Mouse (Mus musculus) heart, postnatal 25 days (tissue): ENCODE data around the gene Tenm2. TPM values are rescaled to one million over a fixed set of nuclear protein-coding genes. Genes with fewer than 3 reads are reported as not detected.
A peak's percentile ranks its signal among the peaks of the same experiment; 100 is the strongest.

ENCODE experiments used
- DNase-seq: peaks from one replicate; pipeline ENCODE4 v3.0.0; 2022; ENCODE audit warnings: low spot score
- intact Hi-C: fragments of 180-260 bp; cut with DNase I; formaldehyde crosslinking; loops from one replicate; pipeline ENCODE4 v1.15.1; 2025
- total RNA-seq, 2 experiments: library from RNA; stranded (reverse); gene quantifications; 2 replicates each; pipeline ENCODE4 v1.2.3; 2021

Gene Tenm2
- total RNA-seq, 2 experiments from 2014 or later: 0.08 TPM

GRCm38 (mm10) chr11:36526381-36526780 lies 709.4 kb downstream of the Tenm2 start:
- peak; percentile 4 for DNase-seq
- intact Hi-C loops: loop anchor here (1.0 kb wide), 2 partner anchors 304 to 480 kb away; no protein-coding TSS in a partner anchor

- DNase-seq: no peak
- intact Hi-C loops: no loop called here
These were observed 723.3 kb downstream of the Tenm2 start for GRCm38 (mm10) chr11:36512468-36512867.

GRCm38 (mm10) chr11:36508312-36508711 lies 727.5 kb downstream of the Tenm2 start:
- DNase-seq: no peak

GRCm38 (mm10) chr11:36494898-36495548 lies 740.7 kb downstream of the Tenm2 start:
- intact Hi-C loops: no loop called here
- DNase-seq: no peak

More at GRCm38 (mm10) chr11:36508312-36508711, 727.5 kb downstream of the Tenm2 start:
- intact Hi-C loops: no loop called here

GRCm38 (mm10) chr11:36492274-36492673 lies 743.5 kb downstream of the Tenm2 start:
- DNase-seq: no peak
- intact Hi-C loops: no loop called here

- DNase-seq: no peak
- intact Hi-C loops: no loop called here
These were observed 745.7 kb downstream of the Tenm2 start for GRCm38 (mm10) chr11:36490085-36490484.

- DNase-seq: no peak
- intact Hi-C loops: no loop called here
These were observed 747.1 kb downstream of the Tenm2 start for GRCm38 (mm10) chr11:36488666-36489065.

- intact Hi-C loops: no loop called here
These were observed 749.7 kb downstream of the Tenm2 start for GRCm38 (mm10) chr11:36486092-36486491.

GRCm38 (mm10) chr11:36484466-36485069 lies 751.2 kb downstream of the Tenm2 start:
- intact Hi-C loops: no loop called here
- no peak for DNase-seq

More at GRCm38 (mm10) chr11:36486092-36486491, 749.7 kb downstream of the Tenm2 start:
- no peak for DNase-seq

GRCm38 (mm10) chr11:36482136-36482535 lies 753.6 kb downstream of the Tenm2 start:
- intact Hi-C loops: no loop called here
- DNase-seq: no peak

- DNase-seq: no peak
- intact Hi-C loops: no loop called here
These were observed 754.2 kb downstream of the Tenm2 start for GRCm38 (mm10) chr11:36481524-36481923.

GRCm38 (mm10) chr11:36481086-36481485 lies 754.7 kb downstream of the Tenm2 start:
- no peak for DNase-seq
- intact Hi-C loops: no loop called here

GRCm38 (mm10) chr11:36469811-36470551 lies 765.8 kb downstream of the Tenm2 start:
- no peak for DNase-seq
- intact Hi-C loops: no loop called here

- intact Hi-C loops: no loop called here
- no peak for DNase-seq
These were observed 777.3 kb downstream of the Tenm2 start for GRCm38 (mm10) chr11:36458451-36458850.

- DNase-seq: no peak
- intact Hi-C loops: no loop called here
These were observed 781.7 kb downstream of the Tenm2 start for GRCm38 (mm10) chr11:36454076-36454475.

- intact Hi-C loops: no loop called here
These were observed 783.3 kb downstream of the Tenm2 start for GRCm38 (mm10) chr11:36452436-36452835.

GRCm38 (mm10) chr11:36446351-36446750 lies 789.4 kb downstream of the Tenm2 start:
- DNase-seq: no peak
- intact Hi-C loops: no loop called here

More at GRCm38 (mm10) chr11:36452436-36452835, 783.3 kb downstream of the Tenm2 start:
- DNase-seq: no peak

GRCm38 (mm10) chr11:36443821-36444220 lies 791.9 kb downstream of the Tenm2 start:
- no peak for DNase-seq
- intact Hi-C loops: no loop called here

GRCm38 (mm10) chr11:36441801-36442200 lies 794.0 kb downstream of the Tenm2 start:
- intact Hi-C loops: no loop called here
- no peak for DNase-seq

- no peak for DNase-seq
- intact Hi-C loops: no loop called here
These were observed 799.5 kb downstream of the Tenm2 start for GRCm38 (mm10) chr11:36436251-36436650.

- DNase-seq: no peak
- intact Hi-C loops: no loop called here
These were observed 806.8 kb downstream of the Tenm2 start for GRCm38 (mm10) chr11:36428947-36429346.
